Mouse (Mus musculus) adrenal gland, postnatal 4 days (tissue): ENCODE results near the gene Lyg1. TPM values are rescaled to one million over a fixed set of nuclear protein-coding genes. Genes with fewer than 3 reads are reported as not detected.
"Not testable (repeated sequence)": the region's sequence is repeated elsewhere in the genome, so short reads cannot be mapped to it uniquely, and the experiment has no call there.

Experiments used
- DNase-seq, 2 experiments: peaks; one replicate each; pipeline ENCODE4 v3.0.0; 2021 to 2022; ENCODE audit warnings: low spot score in 2 of 2, mixed read lengths in 2 of 2
- long read RNA-seq, 2 experiments: library from polyadenylated mRNA; stranded (forward); transcript quantifications; one replicate each; pipeline ENCODE4 v2.0.0; 2021
- total RNA-seq, 2 experiments: library from RNA; stranded (reverse); gene quantifications; 2 replicates each; pipeline ENCODE4 v1.2.3; 2021

The Lyg1 gene
- not detected for total RNA-seq
- long read RNA-seq, experiment 1, result 0 reads
- long read RNA-seq, experiment 2, result 0 reads

DNA sequence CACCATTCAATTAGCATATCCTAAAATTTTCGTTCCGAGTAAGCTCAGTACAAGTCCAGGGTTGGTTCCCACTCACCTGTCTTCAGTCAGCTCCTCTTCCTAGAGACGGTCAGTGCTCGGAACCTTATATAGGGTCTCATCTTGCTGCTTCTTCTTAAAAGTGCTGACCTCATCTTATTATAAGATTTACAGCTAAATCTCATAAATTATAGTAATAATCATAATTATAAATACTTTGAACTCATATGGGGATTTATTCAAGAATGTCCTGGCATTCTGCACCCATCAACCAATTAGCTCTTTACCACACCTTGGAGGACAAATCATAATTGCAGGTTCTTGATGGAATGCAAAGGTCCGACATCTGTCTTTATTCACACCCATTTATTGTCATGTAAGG lies at the start of gene Lyg1:
TSS of gene Lyg1 (minus strand) at position 101 of the 400 bp plus-strand sequence.
- no peak for DNase-seq

- DNase-seq, result no peak
Observed at GRCm38 (mm10) chr1:38006741-38007140, 49.2 kb upstream of the Lyg1 start.

DNA sequence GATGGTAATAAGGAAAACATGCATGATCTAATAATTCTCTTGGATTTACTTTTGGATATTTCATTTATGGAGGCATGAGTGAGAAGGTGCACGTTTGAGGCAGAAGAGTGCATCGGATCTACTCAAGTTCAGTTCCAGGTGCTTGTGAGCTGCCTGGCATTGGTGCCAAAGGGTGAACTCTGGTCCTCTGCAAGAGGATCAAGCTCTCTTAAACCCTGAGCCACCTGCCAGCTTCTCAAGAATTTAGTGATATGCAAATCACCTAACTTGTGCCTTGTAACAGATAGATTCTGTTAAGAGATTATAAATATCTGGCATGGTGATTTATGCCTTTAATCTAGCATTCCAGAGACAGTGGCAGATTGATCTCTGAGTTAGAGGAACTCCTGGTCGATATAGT lies 45.5 kb upstream of the Lyg1 start:
- no peak for DNase-seq

DNA sequence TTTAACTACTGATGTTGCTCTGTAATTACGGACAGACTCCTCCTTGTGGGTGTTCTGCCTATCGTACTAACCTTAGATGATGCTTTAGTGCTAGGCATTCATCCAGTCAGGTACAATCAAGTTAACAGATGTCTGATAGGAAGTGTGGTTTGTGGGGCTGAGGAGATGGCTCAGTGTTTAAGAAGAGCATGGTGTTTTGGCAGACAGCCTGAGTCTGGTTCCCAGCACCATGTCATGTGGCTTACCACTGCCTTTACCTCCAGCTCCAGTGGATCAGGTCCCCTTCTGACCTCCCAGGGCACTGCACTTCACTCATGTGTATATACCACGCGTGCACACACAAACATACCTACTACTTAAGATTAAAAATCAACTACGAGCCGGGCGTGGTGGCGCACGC lies 44.4 kb upstream of the Lyg1 start:
- DNase-seq, result no peak

DNA sequence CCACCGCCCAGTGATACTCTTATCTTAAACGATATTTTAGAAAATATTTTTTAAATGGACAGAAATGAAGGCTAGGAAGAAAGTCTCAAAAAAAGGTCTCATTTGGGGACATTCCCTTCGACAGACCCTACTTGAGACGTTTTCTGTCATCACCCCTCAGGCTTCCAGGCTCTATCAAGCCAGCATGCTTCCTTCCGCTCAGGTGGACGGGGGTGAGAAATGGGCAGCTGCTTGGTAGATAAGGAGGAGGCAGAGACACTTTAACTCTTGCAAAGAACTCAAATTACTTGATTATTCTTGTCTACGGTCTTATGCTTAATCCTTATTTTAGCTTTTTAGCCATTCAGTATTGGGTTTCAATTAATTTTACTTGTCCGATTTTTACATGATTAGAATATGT lies 43.3 kb upstream of the Lyg1 start:
- DNase-seq, result no peak

- DNase-seq, result no peak
Observed at GRCm38 (mm10) chr1:37999552-37999951, 42.0 kb upstream of the Lyg1 start.

GRCm38 (mm10) chr1:37998371-37999199 lies 41.0 kb upstream of the Lyg1 start:
- DNase-seq, result peak in 1 of 2 experiments; percentile 22

DNA sequence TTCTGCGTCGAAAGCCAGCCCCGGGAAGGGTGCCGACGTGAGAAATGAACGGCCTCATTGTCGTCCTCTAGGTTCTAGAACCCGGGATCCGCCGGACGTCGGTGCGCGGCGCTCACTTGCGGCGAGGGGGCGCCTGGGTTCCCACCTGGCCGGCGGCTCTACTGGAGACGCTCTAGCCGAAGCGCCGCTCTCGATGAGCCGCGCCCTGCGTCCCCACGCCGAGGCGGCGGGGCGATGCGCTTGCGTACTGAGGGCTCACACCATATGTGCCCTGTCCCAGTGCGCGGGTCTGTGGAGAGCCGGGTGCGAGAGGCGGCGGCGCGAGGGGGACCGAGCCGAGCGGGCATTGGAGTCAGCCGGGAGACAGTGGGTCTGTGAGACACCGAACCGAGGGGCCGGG lies 40.3 kb upstream of the Lyg1 start, which contains the start of the genes Txndc9 and Eif5b:
TSS of gene Txndc9 (minus strand) at position 27 of the 400 bp plus-strand sequence.
TSS of gene Eif5b (plus strand) at position 144 of the 400 bp plus-strand sequence.
- peak; percentile 88 to 90 for DNase-seq

- peak; percentile 75 to 92 for DNase-seq
Observed at GRCm38 (mm10) chr1:37996877-37997484, 39.4 kb upstream of the Lyg1 start.

GRCm38 (mm10) chr1:37996226-37996625 lies 38.7 kb upstream of the Lyg1 start:
- DNase-seq, result no peak

- no peak for DNase-seq
Observed at GRCm38 (mm10) chr1:37987856-37988255, 30.3 kb upstream of the Lyg1 start.

- DNase-seq, result peak; percentile 21 to 25
Observed at GRCm38 (mm10) chr1:37985764-37986323, 28.3 kb upstream of the Lyg1 start.

- no peak for DNase-seq
Observed at GRCm38 (mm10) chr1:37984326-37984725, 26.8 kb upstream of the Lyg1 start.

- no peak for DNase-seq
Observed at GRCm38 (mm10) chr1:37977303-37977702, 19.7 kb upstream of the Lyg1 start.

GRCm38 (mm10) chr1:37976666-37977065 lies 19.1 kb upstream of the Lyg1 start:
- DNase-seq, result not testable (repeated sequence)

GRCm38 (mm10) chr1:37971520-37971919 lies 14.0 kb upstream of the Lyg1 start:
- DNase-seq, result no peak

DNA sequence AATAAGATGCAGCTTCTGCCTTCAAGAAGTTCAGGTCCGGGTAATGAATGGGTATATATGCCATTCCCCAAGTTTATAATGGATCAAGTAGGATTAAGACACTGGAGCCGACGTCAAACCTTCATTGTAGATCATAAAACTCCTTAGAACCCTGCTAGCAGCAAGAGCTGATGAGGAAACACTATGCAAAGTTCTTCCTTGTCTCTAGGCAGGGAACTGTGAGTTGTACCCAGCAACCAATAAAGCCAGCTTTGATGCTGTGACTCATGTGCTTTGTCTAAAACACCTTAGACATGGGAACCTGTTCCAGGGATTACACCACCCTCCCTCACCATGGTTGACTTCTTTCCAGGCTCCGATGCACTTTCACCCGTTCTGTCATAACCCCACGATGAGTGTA lies 11.2 kb upstream of the Lyg1 start:
- DNase-seq, result no peak

DNA sequence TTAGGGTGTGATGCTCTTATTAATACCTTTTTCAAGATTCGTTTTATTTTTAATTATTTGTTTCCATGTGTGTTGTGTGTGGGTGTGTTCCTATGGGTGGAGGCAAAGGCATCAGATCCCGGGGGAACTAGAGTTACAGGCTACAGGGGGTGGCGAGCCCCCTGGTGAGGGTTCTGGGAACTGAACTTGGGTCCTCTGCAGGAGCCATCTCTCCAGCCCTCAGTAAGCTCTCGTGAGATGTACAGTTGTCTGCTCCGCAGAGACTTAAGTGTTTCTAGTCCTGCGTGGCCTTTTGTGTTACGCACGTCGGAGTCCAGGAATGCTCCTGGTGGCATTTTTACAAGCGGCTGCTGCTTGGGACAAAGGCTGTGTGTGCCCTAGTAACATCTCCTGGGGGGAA lies 8.0 kb upstream of the Lyg1 start:
- no peak for DNase-seq

DNA sequence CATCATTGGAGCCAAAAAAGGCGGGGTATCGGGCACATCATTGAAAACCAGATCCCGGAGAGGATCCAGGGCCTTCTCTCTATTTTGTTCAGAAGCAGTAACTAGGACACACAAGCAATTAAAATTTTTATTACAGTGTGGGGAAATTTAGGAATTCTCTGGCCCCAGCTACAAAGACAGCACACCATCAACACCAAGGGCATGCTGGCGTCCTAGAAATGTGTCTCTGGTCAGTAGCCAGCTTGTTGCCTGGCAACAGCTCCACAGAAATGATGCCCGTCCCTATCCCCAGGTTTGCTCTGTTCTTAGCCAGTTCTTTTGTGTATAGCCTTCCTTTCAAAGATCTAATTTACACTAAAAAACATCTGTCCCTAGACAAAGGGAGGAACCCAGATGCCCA lies 1.9 kb upstream of the Lyg1 start:
- DNase-seq, result no peak

DNA sequence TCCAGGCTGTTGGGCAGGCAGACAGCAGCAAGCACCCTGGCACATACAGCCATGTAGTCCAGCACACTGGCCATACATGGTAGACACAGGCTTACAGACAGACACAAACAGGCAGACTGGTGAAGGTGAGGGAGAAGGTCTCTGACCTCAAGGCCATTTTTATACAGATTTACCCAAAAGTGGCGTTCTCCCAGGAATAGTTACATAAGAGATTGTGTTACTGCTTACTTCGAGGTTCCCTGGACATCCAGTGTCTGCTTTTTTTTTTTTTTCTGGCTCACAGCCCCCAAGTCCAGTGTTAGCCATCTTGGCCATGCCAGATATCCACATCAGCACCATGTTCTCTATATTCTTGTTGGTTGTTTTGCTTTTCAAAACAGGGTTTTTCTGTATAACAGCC lies 957 bp upstream of the Lyg1 start:
- DNase-seq, result no peak

- peak in 1 of 2 experiments; percentile 9 for DNase-seq
Observed at GRCm38 (mm10) chr1:37956690-37957431, 698 bp downstream of the Lyg1 start.
